ENCODE assay signal across 8 mouse cellular contexts in the genomic region with DNA sequence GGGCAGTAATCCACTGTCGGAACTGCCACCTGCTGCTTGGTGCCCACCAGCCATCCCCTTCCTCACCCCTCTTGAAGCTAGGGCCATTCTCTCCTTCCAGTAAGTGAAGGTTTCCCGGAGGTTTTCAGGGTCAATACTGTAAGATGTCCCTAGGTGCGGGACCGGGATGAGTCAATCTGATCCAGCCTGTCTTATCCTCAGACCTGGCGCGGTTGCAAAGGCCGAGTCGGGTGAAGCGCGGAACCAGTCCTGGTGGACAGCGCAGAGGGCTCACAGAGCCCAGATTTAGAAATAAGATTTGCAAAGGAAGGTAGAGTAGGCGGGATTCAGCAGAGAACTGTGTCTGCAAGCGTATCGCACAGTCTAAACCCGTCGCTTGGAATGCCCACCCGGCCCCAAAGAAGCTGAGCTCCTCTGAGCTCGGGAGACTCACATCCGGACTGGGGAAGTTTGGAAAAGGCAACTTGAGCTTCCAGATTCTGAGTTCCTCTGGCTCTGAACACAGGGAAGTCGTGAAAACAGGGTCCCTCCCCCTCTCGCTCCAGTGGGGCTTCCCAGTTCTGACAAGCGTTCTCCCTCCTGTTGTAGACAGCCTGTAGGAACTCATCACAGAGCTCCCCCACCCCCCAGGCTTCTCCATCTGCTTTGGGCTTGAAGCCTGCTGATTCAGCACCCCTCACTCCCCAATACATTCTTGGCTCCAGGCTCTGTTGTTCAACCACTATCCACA. TPM values are rescaled to one million over a fixed set of nuclear protein-coding genes. Genes with fewer than 3 reads are reported as not detected.
DNase-seq lines count a peak whose midpoint lies in the region; TF ChIP-seq lines count a peak whose summit lies in the region.

No protein-coding gene starts in this region.

- peak; percentile 27 for DNase-seq in kidney, postnatal 14 days
- no peak for DNase-seq in kidney, postnatal 25 days
- peak; percentile 85 for DNase-seq in brain, embryonic 14.5 days (ENCODE audit: low read depth)
- DNase-seq in frontal cortex, postnatal 36 days (ENCODE audit: low spot score in 2 of 2): peak; percentile 56 to 63
- DNase-seq in layer of hippocampus, postnatal 10 days (ENCODE audit: low spot score in 2 of 2): peak; percentile 72 to 75
- DNase-seq in naive thymus-derived CD4-positive, alpha-beta T cell, adult 2 months (ENCODE audit: low read depth): peak; percentile 39
- DNase-seq in spleen, adult 18-20 months: no peak
- DNase-seq in urinary bladder, postnatal 36 days (ENCODE audit: low spot score in 2 of 2): no peak

- TF ChIP-seq POLR2A in brain, embryonic 14.5 days (IDR thresholded peaks at IDR 0.05; ENCODE audit: borderline replicate concordance, extremely low read depth, insufficient read depth, insufficient read length, poor library complexity, severe bottlenecking): no peak

- TF ChIP-seq CTCF in brain, embryonic 14.5 days (IDR thresholded peaks at IDR 0.05; ENCODE audit: borderline replicate concordance, extremely low read depth, insufficient read depth, insufficient read length): no peak

RNA-seq across cellular contexts. Expression of gene Kcnh3, which starts 0.6 kb away (rescaled TPM):
- polyA plus RNA-seq in brain, embryonic 14.5 days (2012; rRNA removed): 3.0 and 6.6 TPM in 2 replicates
- total RNA-seq in layer of hippocampus, postnatal 10 days (2021): 100 to 1,000 TPM in 1 of 2 experiments, 10 to 100 TPM in 1; 91.5 to 105 TPM

RNA-seq across cellular contexts. Expression of gene Mcrs1, which starts 26.5 kb away (rescaled TPM):
- 151 and 174 TPM in 2 replicates for polyA plus RNA-seq in brain, embryonic 14.5 days (2012; rRNA removed)
- 100 to 1,000 TPM in 1 of 2 experiments, 10 to 100 TPM in 1; 96.8 to 100 TPM for total RNA-seq in layer of hippocampus, postnatal 10 days (2021)

Comparison
In these comparisons a context has a peak if more than half of its experiments do, and no peak if none do; other contexts are left out.
1. DNase-seq: peak in kidney, postnatal 14 days (single experiment), brain, embryonic 14.5 days (single experiment), frontal cortex, postnatal 36 days (2 of 2), layer of hippocampus, postnatal 10 days (2 of 2) and naive thymus-derived CD4-positive, alpha-beta T cell, adult 2 months (single experiment); none in kidney, postnatal 25 days (0 of 2), spleen, adult 18-20 months (0 of 2) and urinary bladder, postnatal 36 days (0 of 2).